Mouse (Mus musculus) small intestine, adult 2 months (tissue): ENCODE measurements at regions not wholly inside any gene's neighbourhood (a gene's known extent, or its start where the extent isn't known, plus 50 kb on each side); places are given as distances from the start of the nearest gene placed in this dataset.

ENCODE experiments used
- H3K27ac ChIP-seq: fragments of 200-500 bp; 2 replicates; pipeline ENCODE4 v1.5.1; 2012; ENCODE audit warnings: low read depth, low read length, control low read depth, inconsistent platforms; ENCODE audit not compliant: insufficient read depth
- H3K27me3 ChIP-seq: fragments of 200-500 bp; 2 replicates; pipeline ENCODE4 v1.6.1; 2012; ENCODE audit warnings: mild to moderate bottlenecking, moderate library complexity, low read length, inconsistent platforms; ENCODE audit not compliant: control insufficient read depth, insufficient read depth
- H3K36me3 ChIP-seq: fragments of 200-500 bp; 2 replicates; pipeline ENCODE4 v1.6.1; 2012; ENCODE audit warnings: mild to moderate bottlenecking, low read length, control low read depth, inconsistent platforms; ENCODE audit not compliant: control insufficient read depth, insufficient read depth
- H3K4me1 ChIP-seq: fragments of 200-500 bp; 2 replicates; pipeline ENCODE4 v1.6.1; 2012; ENCODE audit warnings: low read length, inconsistent platforms, mixed read lengths; ENCODE audit not compliant: control insufficient read depth, insufficient read depth, insufficient read length
- H3K4me3 ChIP-seq: fragments of 200-500 bp; 2 replicates; pipeline ENCODE4 v1.5.1; 2012; ENCODE audit warnings: low read depth, mild to moderate bottlenecking, control low read depth, inconsistent platforms, low read length, moderate library complexity
- CTCF ChIP-seq: fragments of 200-500 bp; IDR thresholded peaks from 2 replicates; pipeline ENCODE4 v1.5.1; 2012; ENCODE audit warnings: low read depth, mild to moderate bottlenecking, control low read depth, inconsistent platforms, low read length, moderate library complexity, mixed read lengths; ENCODE audit not compliant: insufficient replicate concordance, insufficient read length; ENCODE audit errors: extremely low read depth
- POLR2A ChIP-seq: fragments of 200-500 bp; IDR thresholded peaks from 2 replicates; pipeline ENCODE4 v1.6.1; 2012; ENCODE audit warnings: low read depth, mild to moderate bottlenecking, control low read depth, inconsistent platforms, low read length, moderate library complexity
- WGBS: fragments of 180-500 bp; shearing (Covaris S2); methylation state at CpG from one replicate; pipeline ENCODE4 v1.1.7; 2018; 5-methylcytosine and 5-hydroxymethylcytosine counted together

DNA sequence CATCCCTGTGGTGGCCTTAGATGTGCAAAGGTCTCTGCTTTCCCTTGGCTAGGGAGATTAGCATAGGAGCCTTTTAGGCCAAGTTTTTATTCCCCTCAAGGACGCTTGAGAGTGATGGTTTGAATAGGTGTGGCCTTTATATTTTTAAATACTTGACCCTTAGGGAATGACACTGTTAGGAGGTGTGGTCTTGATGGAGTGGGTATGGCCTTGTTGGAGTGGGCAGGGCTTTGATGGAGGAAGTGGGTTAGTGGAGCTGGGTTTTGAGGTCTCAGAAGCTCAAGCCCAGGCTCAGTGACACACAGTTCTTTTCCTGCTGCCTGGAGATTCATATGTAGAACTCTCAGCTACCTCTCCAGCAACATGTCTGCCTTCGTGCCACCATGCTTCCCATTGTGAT is 334.4 kb upstream of the Smim15 start:
- 69% methylated on average over 2 of the region's 2 CpGs for WGBS
- no peaks in the 10 kb centered on the region for H3K36me3 ChIP-seq

DNA sequence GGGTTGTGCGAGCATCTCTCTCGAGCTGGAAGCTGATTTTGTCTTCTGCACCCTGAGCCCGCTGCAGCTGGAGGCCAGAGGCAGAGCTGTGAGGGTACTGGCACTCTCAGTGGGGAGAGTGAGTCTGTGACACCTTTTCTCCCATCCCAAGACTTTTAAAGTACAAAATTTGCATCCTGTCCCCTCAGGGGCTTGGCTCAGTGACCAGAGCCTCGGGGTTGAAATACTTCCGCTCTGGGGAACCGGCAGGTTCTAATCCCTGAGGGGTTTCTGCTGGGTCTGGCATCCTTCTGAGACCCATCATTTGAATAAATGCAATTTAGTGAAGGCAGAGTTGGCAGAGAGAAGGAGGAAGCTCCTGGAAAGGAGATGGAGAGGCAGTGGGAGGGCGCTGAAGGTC is 340.5 kb upstream of the Smim15 start:
- no peak overlapping the region for H3K4me3 ChIP-seq
- WGBS: 67% methylated on average over 7 of the region's 7 CpGs
- TF ChIP-seq POLR2A (no peak), CTCF (no peak)

More for the DNA sequence above, 334.4 kb upstream of the Smim15 start:
- Histone ChIP-seq H3K4me1 (no peaks in the 10 kb centered on the region; the same call in 1 of the 2 replicates), H3K27me3 (no peaks in the 10 kb centered on the region), H3K27ac (no peak overlapping the region), H3K4me3 (no peak overlapping the region)
- no peak for TF ChIP-seq CTCF
- TF ChIP-seq POLR2A: no peak

DNA sequence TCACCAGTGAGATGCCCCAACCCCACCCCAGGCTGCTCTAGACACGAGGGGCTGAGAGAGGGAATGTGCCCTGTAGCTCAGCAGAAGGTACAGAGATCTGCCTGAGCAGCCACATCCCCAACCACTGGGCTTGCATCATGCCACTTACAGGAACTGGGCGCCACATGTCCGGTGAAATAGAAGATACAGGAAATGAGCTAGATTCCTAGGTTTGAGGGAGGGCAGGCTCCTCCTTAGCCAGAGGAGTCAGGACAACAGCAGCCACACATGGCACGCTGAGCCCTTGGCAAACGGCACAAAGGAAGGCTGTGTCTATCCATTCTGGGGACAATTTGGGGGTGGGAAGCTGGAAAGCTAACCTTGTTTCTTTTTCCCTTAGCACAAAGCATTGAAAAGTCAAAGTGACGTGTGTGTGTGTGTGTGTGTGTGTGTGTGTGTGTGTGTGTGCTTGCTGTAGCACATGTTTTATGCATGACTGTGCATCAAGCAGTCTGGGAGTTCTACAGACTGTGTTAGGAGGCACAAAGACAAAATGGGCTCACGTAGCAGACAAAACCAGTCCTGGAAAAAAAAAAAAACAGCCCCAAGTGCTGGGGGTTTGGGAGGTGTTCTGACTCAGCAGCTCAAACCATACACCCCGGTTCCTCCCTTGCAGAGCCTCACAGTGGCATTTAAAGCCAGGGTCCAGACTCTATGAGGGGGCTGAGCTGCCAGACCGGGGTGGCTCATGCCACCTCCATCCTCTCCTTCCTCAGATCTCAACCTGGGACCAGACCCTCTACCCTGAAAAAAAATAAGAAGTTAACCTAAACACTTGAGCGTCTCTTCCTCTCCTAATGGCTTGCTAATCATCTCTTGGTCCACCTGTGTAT is 343.7 kb upstream of the Smim15 start:
- no peak overlapping the region for H3K4me3 ChIP-seq
- H3K27me3 ChIP-seq: no peaks in the 10 kb centered on the region
- no peak for TF ChIP-seq POLR2A
- TF ChIP-seq CTCF: no peak
- H3K27ac ChIP-seq: no peak overlapping the region
- H3K36me3 ChIP-seq: no peaks in the 10 kb centered on the region
- no peaks in the 10 kb centered on the region for H3K4me1 ChIP-seq
- WGBS: 59% methylated on average over 10 of the region's 10 CpGs

More for the DNA sequence above, 340.5 kb upstream of the Smim15 start:
- no peaks in the 10 kb centered on the region for H3K4me1 ChIP-seq
- no peak overlapping the region for H3K27ac ChIP-seq
- no peaks in the 10 kb centered on the region for H3K27me3 ChIP-seq
- H3K36me3 ChIP-seq: no peaks in the 10 kb centered on the region

DNA sequence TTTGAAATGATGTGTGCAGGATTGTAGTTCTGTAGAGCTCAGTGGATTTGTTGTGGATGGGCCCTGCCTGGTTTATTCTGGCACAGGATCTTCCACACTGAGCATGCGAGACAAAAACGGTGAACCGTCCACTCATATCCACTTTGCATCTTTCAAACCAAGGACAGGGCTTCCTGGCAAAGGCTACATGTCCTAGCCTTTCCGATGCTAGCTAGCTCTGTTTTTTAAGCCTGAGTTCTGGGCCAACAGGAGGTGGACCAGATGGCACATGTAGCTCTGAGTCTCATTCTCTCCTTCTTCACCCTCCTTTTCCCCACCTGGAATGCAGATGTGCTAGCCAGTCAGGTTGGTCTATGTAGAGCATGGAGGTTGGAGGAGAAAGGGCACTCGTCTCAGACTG is 345.0 kb upstream of the Smim15 start:
- TF ChIP-seq CTCF: no peak
- no peak for TF ChIP-seq POLR2A
- Histone ChIP-seq H3K4me3 (no peak overlapping the region), H3K4me1 (no peaks in the 10 kb centered on the region), H3K27ac (no peak overlapping the region), H3K36me3 (no peaks in the 10 kb centered on the region), H3K27me3 (no peaks in the 10 kb centered on the region)
- 78% methylated on average over 5 of the region's 5 CpGs for WGBS

DNA sequence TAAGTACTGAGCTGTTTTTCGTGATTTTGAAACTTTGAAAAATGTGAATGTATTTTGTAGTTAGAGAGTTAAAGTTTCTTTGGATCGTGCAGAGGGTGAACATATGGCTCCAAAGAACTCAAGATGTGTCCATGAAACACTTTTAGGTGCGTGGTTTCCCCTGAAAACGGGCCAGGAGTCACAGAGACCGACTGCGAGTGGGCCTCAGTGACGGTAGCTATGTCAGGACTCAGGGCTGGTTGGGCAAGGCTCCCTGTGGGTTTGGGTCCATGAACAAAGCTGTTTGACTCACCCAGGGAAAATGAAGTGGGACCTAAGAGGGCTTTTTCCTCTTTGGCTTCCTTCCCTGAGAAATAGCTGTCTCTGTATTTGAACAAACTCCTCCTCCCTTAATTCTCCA is 345.9 kb upstream of the Smim15 start:
- no peaks in the 10 kb centered on the region for H3K27me3 ChIP-seq
- no peak for TF ChIP-seq POLR2A
- TF ChIP-seq CTCF: no peak

DNA sequence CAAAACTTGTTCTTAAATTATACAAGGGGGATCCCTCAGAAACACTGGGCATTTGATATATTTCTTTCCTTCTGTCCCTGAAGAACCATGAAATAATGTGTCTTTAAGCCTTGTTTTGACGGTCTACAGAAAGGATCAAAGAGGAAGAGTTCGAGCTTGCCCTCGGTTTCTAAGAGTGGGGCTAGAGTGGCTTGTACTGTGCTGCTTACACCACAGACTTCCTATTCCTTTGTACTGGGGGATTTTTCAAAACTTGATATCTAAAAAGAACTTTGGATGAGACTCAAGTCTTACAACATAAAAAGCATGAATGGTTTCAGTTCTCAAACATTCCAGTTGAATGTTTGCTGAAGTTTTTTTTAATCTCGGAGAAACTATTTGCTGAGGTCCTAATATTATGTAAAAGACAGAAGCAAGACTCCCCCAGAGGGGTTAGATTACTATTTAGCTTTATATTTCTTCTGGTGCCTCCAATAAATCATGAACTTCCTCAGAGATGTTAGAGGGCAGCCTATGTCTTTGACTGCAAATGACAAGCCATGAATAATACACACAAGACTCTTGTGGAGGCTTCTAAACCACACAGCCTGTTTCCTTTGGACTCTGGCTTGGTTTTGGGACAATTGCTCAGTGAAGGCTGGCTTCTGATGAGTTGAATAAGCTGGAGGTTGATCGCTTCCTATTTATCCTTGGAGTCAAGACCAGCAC is 352.0 kb upstream of the Smim15 start:
- H3K27ac ChIP-seq: no peak overlapping the region
- WGBS: 60% methylated on average over 5 of the region's 5 CpGs
- no peak for TF ChIP-seq POLR2A
- TF ChIP-seq CTCF: no peak
- no peaks in the 10 kb centered on the region for H3K4me1 ChIP-seq
- no peaks in the 10 kb centered on the region for H3K27me3 ChIP-seq
- no peak overlapping the region for H3K4me3 ChIP-seq
- no peaks in the 10 kb centered on the region for H3K36me3 ChIP-seq

More for the DNA sequence above, 345.9 kb upstream of the Smim15 start:
- no peak overlapping the region for H3K4me3 ChIP-seq
- H3K27ac ChIP-seq: no peak overlapping the region
- WGBS: 89% methylated on average over 7 of the region's 7 CpGs
- H3K4me1 ChIP-seq: no peaks in the 10 kb centered on the region
- H3K36me3 ChIP-seq: no peaks in the 10 kb centered on the region

DNA sequence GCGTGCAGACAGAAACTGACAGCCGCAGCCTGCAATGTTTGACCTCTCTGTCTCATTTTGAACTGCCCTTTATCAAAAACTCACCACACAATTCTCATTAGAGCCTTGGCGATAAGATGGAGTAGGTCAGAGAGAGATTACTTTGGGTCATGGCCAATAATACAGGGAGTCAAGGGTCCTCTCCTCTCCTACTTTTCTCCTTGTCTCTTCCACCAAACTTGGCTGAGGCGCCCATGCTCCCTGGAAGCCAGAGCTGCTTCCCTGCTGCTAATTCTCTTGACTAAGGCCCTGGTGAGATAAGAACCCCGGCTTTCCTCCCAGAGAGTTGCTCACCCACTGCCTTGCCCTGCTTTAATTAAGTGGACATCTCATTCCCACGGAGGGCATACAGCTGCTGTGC is 355.3 kb upstream of the Smim15 start:
- Histone ChIP-seq H3K27me3 (no peaks in the 10 kb centered on the region), H3K4me3 (no peak overlapping the region), H3K27ac (no peak overlapping the region), H3K36me3 (no peaks in the 10 kb centered on the region), H3K4me1 (no peaks in the 10 kb centered on the region)
- WGBS: 47% methylated on average over 6 of the region's 6 CpGs
- TF ChIP-seq CTCF: no peak
- TF ChIP-seq POLR2A: no peak
